In genomic region chr19:21571986-21572385, GRCm38 (mm10) we compare ENCODE assay signal across 23 mouse cellular contexts.
DNase-seq lines count a peak whose midpoint lies in the region; ATAC-seq and TF ChIP-seq lines count a peak whose summit lies in the region.
"Had no signal": no experiment of that assay in that cellular context is flagged by ENCODE, and none has a peak within 500 bp of the region (broad histone marks: within the 10 kb centered on the region; RNA-seq: fewer than 3 reads in every experiment).

No protein-coding gene starts in this region.

- TF ChIP-seq EP300 in stomach, postnatal 0 days (optimal IDR thresholded peaks at IDR 0.05): no peak

- no peaks in the 10 kb centered on the region for H3K27me3 ChIP-seq in heart, embryonic 11.5 days (ENCODE audit: control insufficient read depth, insufficient read depth, low read length)
- H3K27me3 ChIP-seq in heart, embryonic 10.5 days (ENCODE audit: insufficient read depth, poor library complexity, severe bottlenecking): no peaks in the 10 kb centered on the region
- H3K27me3 ChIP-seq in kidney, embryonic 14.5 days (ENCODE audit: control insufficient read depth, insufficient read depth, low read length): no peaks in the 10 kb centered on the region
- H3K27me3 ChIP-seq in kidney, adult 2 months (replicated peaks; ENCODE audit: control insufficient read depth, insufficient read depth, low read length): no peaks in the 10 kb centered on the region
- no peaks in the 10 kb centered on the region for H3K27me3 ChIP-seq in stomach, embryonic 16.5 days (ENCODE audit: control insufficient read depth, insufficient read depth, low read length)
- H3K27me3 ChIP-seq in stomach, postnatal 0 days (ENCODE audit: control insufficient read depth, insufficient read depth, low read length): no peaks in the 10 kb centered on the region
- H3K27me3 ChIP-seq in midbrain, embryonic 13.5 days: no peaks in the 10 kb centered on the region
- H3K27me3 ChIP-seq: forebrain, embryonic 15.5 days; limb, embryonic 15.5 days; megakaryocyte, embryonic 14.5 days had no signal

- WGBS in heart, embryonic 11.5 days (ENCODE audit: insufficient replicate concordance): 59% methylated on average over 7 of the region's 7 CpGs
- WGBS in heart, embryonic 10.5 days: 66% methylated on average over 7 of the region's 7 CpGs
- WGBS in kidney, embryonic 14.5 days: 33% methylated on average over 7 of the region's 7 CpGs
- WGBS in kidney, adult 2 months: 34% methylated on average over 7 of the region's 7 CpGs
- WGBS in stomach, embryonic 16.5 days: 47% methylated on average over 7 of the region's 7 CpGs
- WGBS in stomach, postnatal 0 days: 47% methylated on average over 7 of the region's 7 CpGs
- 90% methylated on average over 7 of the region's 7 CpGs for WGBS in midbrain, embryonic 13.5 days

- H3K36me3 ChIP-seq in heart, embryonic 11.5 days (ENCODE audit: control insufficient read depth, insufficient read depth, low read length): no peaks in the 10 kb centered on the region
- H3K36me3 ChIP-seq in heart, embryonic 10.5 days: no peaks in the 10 kb centered on the region
- H3K36me3 ChIP-seq in kidney, embryonic 14.5 days (ENCODE audit: control insufficient read depth, insufficient read depth, low read length): no peaks in the 10 kb centered on the region
- no peaks in the 10 kb centered on the region for H3K36me3 ChIP-seq in kidney, adult 2 months (ENCODE audit: control insufficient read depth, insufficient read depth, low read length)
- H3K36me3 ChIP-seq in stomach, embryonic 16.5 days (ENCODE audit: control insufficient read depth, insufficient read depth, low read length): no peaks in the 10 kb centered on the region
- H3K36me3 ChIP-seq in stomach, postnatal 0 days (ENCODE audit: control insufficient read depth, insufficient read depth, low read length): no peaks in the 10 kb centered on the region
- H3K36me3 ChIP-seq in midbrain, embryonic 13.5 days: no peaks in the 10 kb centered on the region
- H3K36me3 ChIP-seq: embryonic facial prominence, embryonic 10.5 days; forebrain, embryonic 15.5 days; limb, embryonic 15.5 days had no signal

- no peak for ATAC-seq in heart, embryonic 11.5 days (replicated peaks; ENCODE audit: insufficient number of reproducible peaks, low FRiP score, low TSS enrichment)
- ATAC-seq in kidney, embryonic 14.5 days (ENCODE audit: low FRiP score, low TSS enrichment): no peak
- no peak for ATAC-seq in stomach, embryonic 16.5 days (ENCODE audit: insufficient read depth, low FRiP score)
- ATAC-seq in stomach, postnatal 0 days (ENCODE audit: low FRiP score, low TSS enrichment): no peak
- ATAC-seq in midbrain, embryonic 13.5 days: no peak

- no peak for TF ChIP-seq CTCF in kidney, adult 2 months (conservative IDR thresholded peaks at IDR 0.05; ENCODE audit: insufficient read depth, insufficient read length, low read depth, low read length)
- no peak for TF ChIP-seq CTCF in stomach, postnatal 0 days (IDR thresholded peaks at IDR 0.05; ENCODE audit: low read depth)

- peak overlapping the region; percentile 31; the same call in 1 of the 2 replicates for H3K27ac ChIP-seq in heart, embryonic 11.5 days (ENCODE audit: low read depth, low read length)
- H3K27ac ChIP-seq in heart, embryonic 10.5 days: no peak overlapping the region
- H3K27ac ChIP-seq in kidney, embryonic 14.5 days (ENCODE audit: low read depth, low read length): 0 out of 2 replicates have a peak overlapping the region, but pooled peaks have one; percentile 37
- H3K27ac ChIP-seq in kidney, adult 2 months (ENCODE audit: insufficient read depth, low read depth, low read length): no peak overlapping the region
- no peak overlapping the region for H3K27ac ChIP-seq in stomach, embryonic 16.5 days (ENCODE audit: low read length)
- H3K27ac ChIP-seq in stomach, postnatal 0 days (replicated peaks): no peak overlapping the region
- no peak overlapping the region for H3K27ac ChIP-seq in midbrain, embryonic 13.5 days
- H3K27ac ChIP-seq: embryonic facial prominence, embryonic 10.5 days; forebrain, embryonic 15.5 days; hindbrain, embryonic 14.5 days; limb, embryonic 15.5 days; liver, embryonic 14.5 days had no signal

- H3K4me2 ChIP-seq in heart, embryonic 11.5 days: no peak overlapping the region
- peak overlapping the region; percentile 31 for H3K4me2 ChIP-seq in kidney, embryonic 14.5 days (replicated peaks; ENCODE audit: low read depth, low read length)
- 0 out of 2 replicates have a peak overlapping the region, but pooled peaks have one; percentile 4 for H3K4me2 ChIP-seq in stomach, embryonic 16.5 days (ENCODE audit: low read depth, low read length)
- no peak overlapping the region for H3K4me2 ChIP-seq in stomach, postnatal 0 days (replicated peaks; ENCODE audit: low read depth)
- H3K4me2 ChIP-seq in midbrain, embryonic 13.5 days (replicated peaks): no peak overlapping the region
- H3K4me2 ChIP-seq: forebrain, embryonic 15.5 days; hindbrain, embryonic 14.5 days; limb, embryonic 15.5 days; lung, embryonic 14.5 days had no signal

- TF ChIP-seq POLR2A in kidney, adult 2 months (IDR thresholded peaks at IDR 0.05; ENCODE audit: low read depth, low read length): no peak

- peaks cover 19% of the 10 kb centered on the region for H3K4me1 ChIP-seq in heart, embryonic 11.5 days (ENCODE audit: control insufficient read depth, insufficient read depth, low read length)
- H3K4me1 ChIP-seq in heart, embryonic 10.5 days: peaks cover 11% of the 10 kb centered on the region; the same call in 1 of the 2 replicates
- H3K4me1 ChIP-seq in kidney, embryonic 14.5 days (ENCODE audit: control insufficient read depth, insufficient read depth, low read length): peaks cover 9% of the 10 kb centered on the region; the same call in 1 of the 2 replicates
- H3K4me1 ChIP-seq in kidney, adult 2 months (ENCODE audit: control insufficient read depth, insufficient read depth, low read length): no peaks in the 10 kb centered on the region
- 0 out of 2 replicates have a peak, but pooled peaks cover 6% of the 10 kb centered on the region for H3K4me1 ChIP-seq in stomach, embryonic 16.5 days (ENCODE audit: control insufficient read depth, insufficient read depth, low read length)
- H3K4me1 ChIP-seq in stomach, postnatal 0 days (replicated peaks; ENCODE audit: control insufficient read depth, insufficient read depth): no peaks in the 10 kb centered on the region
- H3K4me1 ChIP-seq in midbrain, embryonic 13.5 days (replicated peaks): peaks cover 3% of the 10 kb centered on the region; the same call in 1 of the 2 replicates
- H3K4me1 ChIP-seq: embryonic facial prominence, embryonic 10.5 days; limb, embryonic 15.5 days had no signal

- no peak overlapping the region for H3K4me3 ChIP-seq in heart, embryonic 11.5 days (ENCODE audit: low read depth, low read length)
- no peak overlapping the region for H3K4me3 ChIP-seq in heart, embryonic 10.5 days
- H3K4me3 ChIP-seq in kidney, embryonic 14.5 days (ENCODE audit: low read length): peak overlapping the region; percentile 4; the same call in 1 of the 2 replicates
- no peak overlapping the region for H3K4me3 ChIP-seq in kidney, adult 2 months (ENCODE audit: insufficient read depth, low read depth, low read length)
- no peak overlapping the region for H3K4me3 ChIP-seq in stomach, embryonic 16.5 days (replicated peaks; ENCODE audit: low read length)
- no peak overlapping the region for H3K4me3 ChIP-seq in stomach, postnatal 0 days (ENCODE audit: low read depth, low read length)
- H3K4me3 ChIP-seq in midbrain, embryonic 13.5 days (replicated peaks): no peak overlapping the region
- H3K4me3 ChIP-seq: embryonic facial prominence, embryonic 10.5 days; forebrain, embryonic 15.5 days; limb, embryonic 15.5 days had no signal

- H3K9ac ChIP-seq in heart, embryonic 11.5 days (ENCODE audit: low read depth, low read length): no peak overlapping the region
- no peak overlapping the region for H3K9ac ChIP-seq in kidney, embryonic 14.5 days (ENCODE audit: low read depth, low read length)
- no peak overlapping the region for H3K9ac ChIP-seq in stomach, embryonic 16.5 days (ENCODE audit: low read length)
- H3K9ac ChIP-seq in stomach, postnatal 0 days (ENCODE audit: low read length): no peak overlapping the region
- H3K9ac ChIP-seq in midbrain, embryonic 13.5 days (replicated peaks): no peak overlapping the region
- H3K9ac ChIP-seq: forebrain, embryonic 15.5 days; hindbrain, embryonic 14.5 days; limb, embryonic 15.5 days; liver, embryonic 14.5 days; lung, embryonic 14.5 days had no signal

- no peak for DNase-seq in heart, embryonic 10.5 days (ENCODE audit: low spot score)
- DNase-seq in kidney, adult 2 months: no peak
- DNase-seq in stomach, postnatal 0 days (ENCODE audit: low spot score): no peak
- DNase-seq: adrenal gland, adult 8-10 months; B cell, adult 2 months; cerebellum, adult 11-12 months; cerebellum, postnatal 10 days; gastrocnemius, postnatal 14 days; kidney, postnatal 4 days; lung, embryonic 14.5 days; midbrain, embryonic 14.5 days; right cerebral cortex, adult 18-20 months; right cerebral cortex, postnatal 4 days had no signal

- no peaks in the 10 kb centered on the region for H3K9me3 ChIP-seq in heart, embryonic 11.5 days (replicated peaks; ENCODE audit: control insufficient read depth, low read length)
- H3K9me3 ChIP-seq in heart, embryonic 10.5 days: no peaks in the 10 kb centered on the region
- H3K9me3 ChIP-seq in kidney, embryonic 14.5 days (ENCODE audit: control insufficient read depth, low read length): no peaks in the 10 kb centered on the region
- no peaks in the 10 kb centered on the region for H3K9me3 ChIP-seq in stomach, embryonic 16.5 days (replicated peaks; ENCODE audit: control insufficient read depth, low read length)
- H3K9me3 ChIP-seq in stomach, postnatal 0 days (ENCODE audit: control insufficient read depth, low read length): no peaks in the 10 kb centered on the region
- H3K9me3 ChIP-seq in midbrain, embryonic 13.5 days: no peaks in the 10 kb centered on the region
- H3K9me3 ChIP-seq: embryonic facial prominence, embryonic 10.5 days; forebrain, embryonic 15.5 days; limb, embryonic 15.5 days; megakaryocyte, embryonic 14.5 days had no signal

Comparison
In these comparisons a context has a peak if more than half of its experiments do, and no peak if none do; other contexts are left out.
1. H3K27ac ChIP-seq: peak in heart, embryonic 11.5 days (single experiment) and kidney, embryonic 14.5 days (single experiment); none in heart, embryonic 10.5 days (single experiment), kidney, adult 2 months (single experiment), stomach, embryonic 16.5 days (single experiment), stomach, postnatal 0 days (single experiment) and midbrain, embryonic 13.5 days (single experiment).
2. H3K4me2 ChIP-seq: peak in kidney, embryonic 14.5 days (single experiment) and stomach, embryonic 16.5 days (single experiment); none in heart, embryonic 11.5 days (single experiment), stomach, postnatal 0 days (single experiment) and midbrain, embryonic 13.5 days (single experiment).